Mouse (Mus musculus): Measurements from ENCODE around the gene Nf1. TPM values are rescaled to one million over a fixed set of nuclear protein-coding genes. Genes with fewer than 3 reads are reported as not detected.

Nf1 gene
- total RNA-seq, 2 experiments from 2014 or later: 2.1 to 2.7 TPM

GRCm38 (mm10) chr11:79448361-79448760 lies 108.9 kb downstream of the Nf1 start:
- no peak for ATAC-seq (replicated peaks; ENCODE audit: low FRiP score, poor library complexity, severe bottlenecking)

- ATAC-seq (replicated peaks; ENCODE audit: low FRiP score, poor library complexity, severe bottlenecking): no peak
These were observed 113.5 kb downstream of the Nf1 start for GRCm38 (mm10) chr11:79452966-79453365.

DNA sequence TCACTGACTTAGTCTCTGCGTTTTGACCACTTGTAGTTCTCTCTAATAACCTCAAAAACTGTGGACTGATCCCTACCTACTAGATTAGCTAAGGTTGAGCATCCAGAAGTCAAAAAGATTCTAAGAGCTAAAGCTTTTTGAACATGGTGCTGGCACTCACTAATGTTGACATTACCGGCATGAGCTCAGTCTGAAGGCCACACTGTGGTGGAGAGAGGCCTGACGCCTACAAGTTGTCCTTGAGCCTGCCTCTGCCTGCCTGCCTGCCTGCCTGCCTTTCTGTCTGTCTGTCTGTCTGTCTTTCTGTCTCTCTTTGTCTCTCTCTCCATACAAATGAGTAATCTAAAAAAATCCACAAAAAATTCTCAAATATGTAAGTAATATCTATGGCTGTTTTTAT lies 118.4 kb downstream of the Nf1 start:
- no peak for ATAC-seq (replicated peaks; ENCODE audit: low FRiP score, poor library complexity, severe bottlenecking)

DNA sequence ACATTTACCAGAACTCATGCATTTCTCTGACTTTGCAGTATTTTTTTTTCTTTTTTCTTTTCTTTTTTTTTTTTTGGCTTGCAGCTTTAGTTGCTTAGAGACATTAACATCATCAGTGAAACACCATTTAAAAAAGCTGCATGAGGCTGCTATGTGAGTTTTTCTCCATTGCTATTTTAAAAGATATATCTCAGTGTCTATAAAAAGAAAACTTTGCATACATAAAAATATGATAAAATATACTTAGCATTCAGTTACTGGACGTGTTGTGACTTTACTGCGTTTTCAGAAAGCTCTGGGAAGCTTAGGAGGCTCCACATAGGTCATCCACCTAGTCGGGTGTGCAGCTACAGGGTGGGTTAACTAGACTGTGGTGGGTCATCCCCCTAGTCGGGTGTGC lies 120.4 kb downstream of the Nf1 start:
- ATAC-seq (replicated peaks; ENCODE audit: low FRiP score, poor library complexity, severe bottlenecking): no peak

DNA sequence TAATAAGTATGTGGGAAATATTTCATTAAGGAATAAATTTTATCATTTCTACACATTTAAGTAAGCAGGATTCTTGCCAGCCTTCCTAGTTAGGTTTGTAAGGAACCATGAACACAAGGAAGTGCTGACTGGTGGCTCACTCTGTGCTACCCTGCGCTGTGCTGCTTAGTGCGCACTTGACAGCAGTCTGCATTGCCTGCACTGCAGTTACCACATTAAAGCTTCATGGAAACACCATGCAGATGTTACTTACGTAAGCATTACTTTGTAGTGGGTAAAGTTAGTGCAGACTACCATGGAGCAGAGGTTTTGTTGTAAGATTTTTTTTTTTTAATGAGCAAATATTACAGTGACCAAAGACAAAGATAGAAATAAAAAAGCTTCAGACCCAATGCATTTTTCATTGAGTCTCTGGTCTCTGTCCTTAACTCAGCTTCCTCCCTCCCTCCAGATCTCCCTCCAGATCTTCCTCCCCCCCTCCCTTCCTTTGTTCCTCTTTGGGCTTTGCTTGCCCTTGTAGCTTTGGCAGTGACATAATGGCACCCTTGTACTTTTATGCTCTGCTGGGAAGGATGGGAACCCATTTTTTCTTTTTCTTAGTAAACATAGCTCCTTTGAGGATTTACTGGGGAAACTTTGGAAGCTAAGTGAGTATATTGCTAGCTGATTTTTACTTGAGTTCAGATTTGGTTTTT lies 121.4 kb downstream of the Nf1 start:
- no peak for ATAC-seq (replicated peaks; ENCODE audit: low FRiP score, poor library complexity, severe bottlenecking)

GRCm38 (mm10) chr11:79468097-79468496 lies 128.6 kb downstream of the Nf1 start:
- no peak for ATAC-seq (replicated peaks; ENCODE audit: low FRiP score, poor library complexity, severe bottlenecking)

DNA sequence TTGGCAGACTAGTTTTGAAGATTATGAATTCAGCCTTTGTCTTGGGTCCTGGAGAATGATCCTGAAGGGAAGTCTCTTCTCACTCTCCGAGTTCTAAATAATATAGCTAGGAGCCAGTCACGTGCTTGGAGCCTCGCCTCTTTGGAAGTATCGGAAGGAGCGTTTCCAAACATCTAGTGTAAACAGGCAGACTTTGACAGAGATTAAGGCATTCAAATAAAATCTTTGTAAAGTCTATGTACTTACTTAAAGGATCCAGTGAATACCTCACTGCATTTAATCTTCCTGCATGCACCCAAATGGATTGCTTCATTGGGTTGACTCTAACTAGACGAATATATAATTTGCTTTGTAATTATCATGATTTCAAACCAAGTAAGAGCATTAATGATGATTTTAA lies 143.9 kb downstream of the Nf1 start:
- no peak for ATAC-seq (replicated peaks; ENCODE audit: low FRiP score, poor library complexity, severe bottlenecking)

- no peak for ATAC-seq (replicated peaks; ENCODE audit: low FRiP score, poor library complexity, severe bottlenecking)
These were observed 144.5 kb downstream of the Nf1 start for GRCm38 (mm10) chr11:79483876-79484528.

DNA sequence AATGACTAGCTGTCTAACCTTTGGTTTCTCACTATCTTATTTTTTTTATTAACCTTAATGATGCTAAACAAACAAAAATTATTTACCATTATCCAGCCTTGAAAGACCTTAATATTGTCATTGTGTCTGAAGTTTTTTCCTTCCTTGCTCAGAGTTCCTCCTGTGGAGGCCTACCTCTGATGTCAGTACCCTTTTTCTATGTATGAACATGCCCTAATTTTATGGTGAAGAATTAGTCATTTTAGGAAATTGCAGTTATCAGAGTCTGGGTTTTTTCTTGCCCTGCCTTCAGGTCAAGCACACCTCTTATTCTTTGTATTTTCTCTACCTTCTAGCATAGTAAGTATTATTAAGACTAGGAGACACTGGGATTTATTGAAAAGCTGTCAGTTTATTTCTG lies 145.2 kb downstream of the Nf1 start:
- no peak for ATAC-seq (replicated peaks; ENCODE audit: low FRiP score, poor library complexity, severe bottlenecking)

GRCm38 (mm10) chr11:79494976-79495800 lies 155.7 kb downstream of the Nf1 start:
- no peak for ATAC-seq (replicated peaks; ENCODE audit: low FRiP score, poor library complexity, severe bottlenecking)

DNA sequence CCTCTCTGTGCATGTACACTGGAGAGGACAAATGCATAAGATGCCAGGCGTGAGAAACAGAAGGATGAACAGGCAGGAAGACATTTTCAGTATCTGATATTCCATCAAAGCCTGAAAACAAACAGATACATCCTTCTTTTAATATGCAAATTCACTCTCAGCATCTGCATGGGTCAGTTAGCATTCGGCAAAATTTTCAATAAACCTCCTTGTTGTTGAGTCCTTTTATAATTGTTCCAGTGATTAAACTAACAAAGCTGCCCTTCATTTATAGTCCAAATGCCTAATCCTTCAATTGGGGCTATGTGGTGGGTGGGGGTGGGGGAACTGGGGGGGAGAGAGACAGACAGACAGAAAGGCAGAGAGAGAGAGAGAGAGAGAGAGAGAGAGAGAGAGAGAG lies 163.4 kb downstream of the Nf1 start:
- no peak for ATAC-seq (replicated peaks; ENCODE audit: low FRiP score, poor library complexity, severe bottlenecking)

DNA sequence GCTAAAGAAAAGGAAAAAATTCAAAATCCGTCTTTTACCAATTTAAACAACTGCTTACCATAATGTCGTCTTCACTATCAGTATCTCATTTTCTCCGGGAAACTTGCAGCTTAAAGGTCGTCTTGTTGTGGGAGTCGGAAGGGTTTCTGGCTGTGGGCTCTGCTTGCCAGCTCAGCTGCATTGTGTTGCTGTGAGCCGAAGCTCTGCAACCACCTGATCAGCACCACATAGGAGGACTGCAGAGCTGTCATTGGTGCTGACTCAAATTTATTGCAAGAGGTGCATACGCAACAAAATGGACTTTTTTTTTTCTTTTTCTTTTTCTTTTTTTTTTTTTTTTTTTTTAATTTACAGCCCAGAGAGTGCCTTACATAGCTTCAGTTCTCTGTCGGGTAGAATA lies 164.4 kb downstream of the Nf1 start, which contains the start of gene Omg:
Gene Omg, minus strand, starts transcription at position 240 of the 400 bp plus-strand sequence.
- no peak for ATAC-seq (replicated peaks; ENCODE audit: low FRiP score, poor library complexity, severe bottlenecking)

DNA sequence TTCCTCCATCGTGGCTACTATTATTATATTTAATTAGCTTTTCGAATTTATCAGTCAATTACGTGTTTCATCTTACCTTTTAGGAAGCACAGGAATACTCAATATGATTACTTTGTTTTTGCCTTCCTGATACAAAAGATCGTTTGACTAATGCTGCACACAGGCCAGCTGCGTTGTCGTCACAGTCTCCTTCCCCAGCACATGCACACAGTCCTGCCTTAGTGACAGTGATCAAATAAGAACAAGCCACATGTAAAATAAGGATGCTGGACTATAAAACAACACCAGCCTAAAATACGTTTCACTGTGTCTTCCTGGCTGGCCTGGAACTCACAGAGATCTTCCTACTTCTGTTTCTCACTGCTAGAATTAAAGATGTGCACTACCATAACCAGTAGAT lies 165.0 kb downstream of the Nf1 start:
- ATAC-seq (replicated peaks; ENCODE audit: low FRiP score, poor library complexity, severe bottlenecking): no peak

- no peak for ATAC-seq (replicated peaks; ENCODE audit: low FRiP score, poor library complexity, severe bottlenecking)
These were observed 172.5 kb downstream of the Nf1 start for GRCm38 (mm10) chr11:79511970-79512369.

DNA sequence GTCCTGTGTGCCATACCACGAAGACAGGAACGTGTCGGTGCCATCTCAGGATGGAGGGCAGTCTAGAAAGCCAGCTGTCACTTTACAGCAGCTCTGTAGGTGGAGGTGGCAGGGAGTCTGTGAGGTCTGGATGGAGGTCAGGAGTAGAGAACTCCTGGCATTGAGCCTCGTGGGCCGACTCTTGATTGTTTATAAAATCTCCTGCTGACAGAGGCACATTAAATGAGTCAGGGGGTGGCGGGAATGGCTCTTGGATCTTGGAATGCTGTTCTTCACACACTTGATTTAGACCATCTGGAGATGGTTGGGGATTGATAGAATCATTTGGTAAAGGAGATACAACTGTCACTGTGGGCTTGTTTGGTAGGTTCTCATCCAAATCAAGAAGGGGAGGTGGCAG lies 175.8 kb downstream of the Nf1 start:
- no peak for ATAC-seq (replicated peaks; ENCODE audit: low FRiP score, poor library complexity, severe bottlenecking)

- ATAC-seq (replicated peaks; ENCODE audit: low FRiP score, poor library complexity, severe bottlenecking): no peak
These were observed 176.3 kb downstream of the Nf1 start for GRCm38 (mm10) chr11:79515798-79516197.

DNA sequence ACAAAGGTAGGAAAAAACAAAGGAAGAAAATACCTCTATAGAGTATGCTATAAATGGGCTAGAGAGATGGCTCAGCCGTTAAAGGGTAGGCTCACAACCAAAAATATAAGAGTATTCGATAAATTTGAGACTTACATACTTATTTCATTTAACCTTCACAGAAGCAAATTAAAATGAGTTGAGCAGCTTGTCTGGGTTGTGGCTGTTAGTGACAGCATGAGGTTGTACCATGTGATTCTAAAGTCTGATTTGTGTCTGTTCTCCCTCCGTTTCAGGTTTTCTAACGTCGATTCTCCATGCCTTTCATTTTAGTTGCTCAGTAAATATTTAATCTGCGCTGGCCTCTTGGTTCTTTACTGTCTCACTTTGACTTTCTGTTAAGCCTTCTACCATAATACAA lies 179.8 kb downstream of the Nf1 start:
- no peak for ATAC-seq (replicated peaks; ENCODE audit: low FRiP score, poor library complexity, severe bottlenecking)

DNA sequence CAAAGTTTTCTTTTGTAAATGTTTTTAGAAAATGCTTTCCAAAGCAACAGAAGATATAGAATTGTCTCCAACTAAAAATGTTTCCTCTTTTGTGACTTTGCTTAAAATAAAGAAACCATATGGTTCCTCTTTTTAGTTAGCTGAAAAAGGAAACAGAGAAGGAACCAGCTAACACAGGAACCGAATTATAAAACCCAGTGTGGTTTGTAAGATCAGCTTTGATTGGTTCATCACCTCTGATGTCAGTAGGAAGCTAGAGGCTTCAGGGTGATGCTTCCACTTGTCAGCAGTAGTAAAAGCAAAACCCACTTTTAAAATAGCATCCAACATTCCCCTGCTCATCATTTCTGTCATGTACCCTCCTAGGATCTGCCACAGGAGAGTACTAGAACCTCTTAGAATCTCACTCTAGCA lies 180.4 kb downstream of the Nf1 start:
- no peak for ATAC-seq (replicated peaks; ENCODE audit: low FRiP score, poor library complexity, severe bottlenecking)

DNA sequence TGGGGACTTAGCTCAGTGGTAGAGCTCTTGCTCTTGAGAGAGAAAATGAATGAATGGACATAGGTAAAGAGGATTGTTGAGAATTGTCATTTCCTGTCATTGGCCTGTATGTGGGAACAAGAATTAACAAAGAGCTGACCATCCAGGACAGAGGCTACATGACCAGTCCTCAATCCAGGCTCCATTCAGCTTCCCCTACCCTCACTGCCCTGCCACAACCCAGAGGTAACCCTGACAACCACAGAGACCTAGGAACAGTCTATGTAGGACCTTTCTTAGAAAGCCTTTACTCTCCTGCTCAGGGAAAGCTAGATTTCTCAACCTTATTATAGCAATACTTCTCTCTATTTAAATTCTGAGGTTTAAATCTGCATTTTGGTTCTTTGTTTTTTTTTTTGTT lies 181.3 kb downstream of the Nf1 start:
- ATAC-seq (replicated peaks; ENCODE audit: low FRiP score, poor library complexity, severe bottlenecking): no peak

- ATAC-seq (replicated peaks; ENCODE audit: low FRiP score, poor library complexity, severe bottlenecking): no peak
These were observed 182.4 kb downstream of the Nf1 start for GRCm38 (mm10) chr11:79521930-79522329.

GRCm38 (mm10) chr11:79522944-79523343 lies 183.5 kb downstream of the Nf1 start:
- no peak for ATAC-seq (replicated peaks; ENCODE audit: low FRiP score, poor library complexity, severe bottlenecking)
